Mouse (Mus musculus) olfactory bulb, adult 2 months (tissue): Measurements from ENCODE around the gene Wdr81. TPM values are rescaled to one million over a fixed set of nuclear protein-coding genes. Genes with fewer than 3 reads are reported as not detected.

Experiments
- H3K27ac ChIP-seq: fragments of 200-500 bp; 2 replicates; pipeline ENCODE4 v1.5.1; 2012; ENCODE audit warnings: low read depth, low read length; ENCODE audit not compliant: insufficient read depth
- H3K4me1 ChIP-seq: fragments of 200-500 bp; 2 replicates; pipeline ENCODE4 v1.6.1; 2012; ENCODE audit warnings: low read length; ENCODE audit not compliant: control insufficient read depth, insufficient read depth
- H3K4me3 ChIP-seq: fragments of 200-500 bp; 2 replicates; pipeline ENCODE4 v1.5.1; 2012; ENCODE audit warnings: mild to moderate bottlenecking, low read depth, low read length, moderate library complexity; ENCODE audit not compliant: insufficient read depth
- CTCF ChIP-seq: fragments of 200-500 bp; IDR thresholded peaks from 2 replicates; pipeline ENCODE4 v1.5.1; 2012; ENCODE audit warnings: low read depth, mild to moderate bottlenecking, low read length, moderate library complexity; ENCODE audit not compliant: insufficient read depth
- POLR2A ChIP-seq: fragments of 200-500 bp; IDR thresholded peaks from 2 replicates; pipeline ENCODE4 v1.6.1; 2012; ENCODE audit warnings: mild to moderate bottlenecking, low read depth, low read length, moderate library complexity; ENCODE audit not compliant: insufficient read depth
- WGBS: fragments of 180-500 bp; shearing (Covaris S2); methylation state at CpG from one replicate; pipeline ENCODE4 v1.1.7; 2018; 5-methylcytosine and 5-hydroxymethylcytosine counted together
- polyA plus RNA-seq: library from polyadenylated mRNA; stranded (reverse); fragments of >200 nt; gene quantifications from 2 replicates; pipeline ENCODE4 v1.2.4, GENCODE M21; 2012; ENCODE audit warnings: low replicate concordance; ENCODE audit not compliant: missing spikeins, insufficient read depth, insufficient read length

Gene Wdr81
- polyA plus RNA-seq, 1 experiment = not detected

GRCm38 (mm10) chr11:75439951-75440350 is 14.6 kb downstream of the Wdr81 start:
- TF ChIP-seq POLR2A (no peak), CTCF (no peak)
- peaks cover 11% of the 10 kb centered on the region for H3K4me1 ChIP-seq
- WGBS = 91% methylated on average over 3 of the region's 3 CpGs
- H3K27ac ChIP-seq = no peak overlapping the region
- no peak overlapping the region for H3K4me3 ChIP-seq

GRCm38 (mm10) chr11:75439363-75439762 is 15.2 kb downstream of the Wdr81 start, which contains the start of gene Serpinf2:
Serpinf2 (minus strand) TSS chr11:75439591.
- TF ChIP-seq POLR2A (no peak), CTCF (no peak)
- 89% methylated on average over 6 of the region's 6 CpGs for WGBS
- no peak within 1 kb of the TSS for H3K4me3 ChIP-seq
- H3K4me1 ChIP-seq = peaks cover 11% of the 10 kb centered on the region
- H3K27ac ChIP-seq = no peak within 1 kb of the TSS

GRCm38 (mm10) chr11:75438804-75439203 is 15.7 kb downstream of the Wdr81 start:
- Histone ChIP-seq H3K4me3 (no peak overlapping the region), H3K27ac (no peak overlapping the region), H3K4me1 (peaks cover 11% of the 10 kb centered on the region)
- no peak for TF ChIP-seq POLR2A
- TF ChIP-seq CTCF = no peak
- 81% methylated on average over 3 of the region's 3 CpGs for WGBS

DNA sequence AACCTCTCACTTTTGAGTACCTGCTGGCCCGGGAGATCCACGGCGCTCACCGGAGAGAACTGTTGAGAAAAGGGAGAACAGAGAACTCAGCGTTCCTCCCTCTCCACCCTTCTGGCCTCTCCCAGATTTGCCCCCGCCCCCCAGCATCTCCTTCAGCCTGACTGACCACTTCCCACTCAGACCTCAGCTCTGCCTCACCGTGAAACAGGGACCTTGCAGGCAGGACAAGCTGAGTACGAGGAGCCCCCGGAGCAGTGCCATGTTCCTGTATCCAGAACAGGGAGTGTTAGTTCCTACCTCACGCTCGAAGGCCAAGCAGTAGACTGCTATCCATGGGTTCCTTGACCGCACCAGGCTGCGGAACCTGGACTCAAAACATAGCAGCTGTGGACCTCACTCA is 16.3 kb downstream of the Wdr81 start:
- Histone ChIP-seq H3K4me3 (no peak overlapping the region), H3K27ac (no peak overlapping the region), H3K4me1 (peaks cover 7% of the 10 kb centered on the region)
- TF ChIP-seq CTCF (no peak), POLR2A (no peak)
- 90% methylated on average over 13 of the region's 13 CpGs for WGBS

DNA sequence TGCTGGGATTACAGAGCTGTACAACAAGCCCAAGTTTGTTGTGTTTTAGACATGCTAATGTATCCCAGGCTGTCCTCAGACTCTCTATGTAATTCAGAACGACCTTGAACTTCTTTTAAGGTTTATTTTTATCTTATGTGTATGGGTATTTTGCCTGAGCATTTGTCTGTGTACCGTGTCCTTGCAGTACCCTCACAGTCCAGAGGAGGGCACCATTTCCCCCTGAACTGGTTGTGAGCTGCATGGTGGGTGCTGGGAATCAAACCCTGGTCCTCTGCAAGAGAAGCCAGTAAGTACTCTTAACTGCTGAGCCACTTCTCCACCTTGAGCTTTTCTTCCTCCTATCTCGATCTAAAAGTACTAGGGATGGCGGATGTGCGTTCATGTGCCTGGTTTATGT is 20.4 kb downstream of the Wdr81 start:
- TF ChIP-seq CTCF = no peak
- TF ChIP-seq POLR2A = no peak
- H3K4me1 ChIP-seq = peaks cover 20% of the 10 kb centered on the region
- no peak overlapping the region for H3K4me3 ChIP-seq
- WGBS = 91% methylated on average over 5 of the region's 5 CpGs
- no peak overlapping the region for H3K27ac ChIP-seq

DNA sequence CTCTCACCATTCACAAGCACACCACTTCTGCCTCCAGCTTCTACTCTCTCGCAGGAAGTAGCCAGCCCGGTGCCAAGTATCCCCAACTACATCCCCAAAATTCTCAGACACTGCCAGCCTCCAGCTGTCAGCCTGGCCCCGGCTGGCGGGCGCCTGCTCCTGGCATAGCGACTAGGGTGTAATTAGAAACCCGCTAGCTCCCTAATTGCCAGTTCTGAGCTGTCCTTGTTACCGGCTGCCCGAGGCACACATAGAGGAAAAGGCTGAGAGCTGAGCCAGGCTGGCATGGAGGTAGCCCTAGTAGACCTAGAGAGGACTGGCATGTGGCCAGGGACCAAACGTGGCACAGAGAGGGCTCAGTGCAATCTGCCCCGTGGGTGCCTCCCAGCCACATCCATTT is 23.2 kb downstream of the Wdr81 start:
- TF ChIP-seq POLR2A = no peak
- TF ChIP-seq CTCF = no peak
- Histone ChIP-seq H3K4me1 (peaks cover 20% of the 10 kb centered on the region), H3K27ac (peak overlapping the region; percentile 22; the same call in 1 of the 2 replicates), H3K4me3 (no peak overlapping the region)
- 8% methylated on average over 11 of the region's 11 CpGs for WGBS

GRCm38 (mm10) chr11:75429019-75429705 is 25.4 kb downstream of the Wdr81 start:
- Histone ChIP-seq H3K4me1 (peaks cover 20% of the 10 kb centered on the region), H3K27ac (no peak overlapping the region), H3K4me3 (no peak overlapping the region)
- TF ChIP-seq CTCF = no peak
- no peak for TF ChIP-seq POLR2A
- 76% methylated on average over 9 of the region's 9 CpGs for WGBS

- Histone ChIP-seq H3K4me3 (no peak overlapping the region), H3K27ac (no peak overlapping the region), H3K4me1 (0 out of 2 replicates have a peak, but pooled peaks cover 5% of the 10 kb centered on the region)
- 98% methylated on average over 3 of the region's 3 CpGs for whole genome bisulfite sequencing
- TF ChIP-seq CTCF (no peak), POLR2A (no peak)
Measured at GRCm38 (mm10) chr11:75424459-75424858, 30.1 kb downstream of the Wdr81 start.

DNA sequence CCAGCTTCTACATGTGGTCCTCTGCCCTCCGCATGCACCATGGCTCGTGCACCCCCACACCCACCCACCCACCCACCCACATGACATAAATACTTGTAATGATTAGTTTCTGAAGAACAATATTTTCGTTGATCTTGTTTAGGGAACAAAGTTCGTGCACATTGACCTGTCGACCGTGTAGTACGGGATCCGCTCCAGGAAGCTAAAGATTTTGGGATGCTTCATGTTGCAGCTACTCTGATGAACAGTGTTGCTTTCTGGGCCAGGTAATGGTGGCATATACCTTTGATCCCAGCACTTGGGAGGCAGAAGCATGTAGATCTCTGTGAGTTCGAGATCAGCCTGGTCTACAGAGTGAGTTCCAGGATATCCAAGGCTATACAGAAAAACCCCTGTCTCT is 30.5 kb downstream of the Wdr81 start:
- H3K27ac ChIP-seq = no peak overlapping the region
- WGBS = 96% methylated on average over 9 of the region's 9 CpGs
- H3K4me1 ChIP-seq = 0 out of 2 replicates have a peak, but pooled peaks cover 5% of the 10 kb centered on the region
- TF ChIP-seq CTCF = no peak
- H3K4me3 ChIP-seq = no peak overlapping the region
